ENCODE assay signal across 8 mouse cellular contexts in the genomic region with DNA sequence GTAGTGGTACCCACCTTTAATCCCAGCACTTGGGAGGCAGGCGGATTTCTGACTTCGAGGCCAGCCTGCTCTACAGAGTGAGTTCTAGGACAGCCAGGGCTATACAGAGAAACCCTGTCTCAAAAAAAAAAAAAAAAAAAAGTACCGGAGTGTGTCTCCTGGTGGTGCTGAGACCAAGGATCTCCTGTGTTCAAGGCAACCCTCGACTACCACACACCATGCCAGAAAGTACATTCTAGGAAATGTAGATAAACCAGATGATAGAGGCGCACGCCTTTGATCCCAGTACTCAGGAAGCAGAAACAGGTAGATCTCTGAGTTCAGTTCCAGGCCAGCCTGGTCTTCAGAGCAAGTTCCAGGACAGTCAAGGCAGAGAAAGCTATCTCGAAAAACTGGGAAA. TPM values are rescaled to one million over a fixed set of nuclear protein-coding genes. Genes with fewer than 3 reads are reported as not detected.
DNase-seq lines count a peak whose midpoint lies in the region; ATAC-seq lines count a peak whose summit lies in the region.

No protein-coding gene starts in this region.

- DNase-seq in lung, adult 18-20 months = no peak
- DNase-seq in embryonic facial prominence, embryonic 14.5 days (ENCODE audit: low spot score) = no peak
- no peak for DNase-seq in limb, embryonic 10.5 days (ENCODE audit: low spot score)
- DNase-seq in left cerebral cortex, adult 11 months (ENCODE audit: low spot score) = no peak
- no peak for DNase-seq in cerebellum, postnatal 10 days
- no peak for DNase-seq in Muller cell, postnatal 12 days (ENCODE audit: inconsistent ontology term)

- peak overlapping the region; percentile 53 for H3K4me2 ChIP-seq in lung, embryonic 15.5 days
- peak overlapping the region; percentile 80 for H3K4me2 ChIP-seq in embryonic facial prominence, embryonic 14.5 days (ENCODE audit: low read depth, low read length)
- peak overlapping the region; percentile 71 for H3K4me2 ChIP-seq in neural tube, embryonic 15.5 days

- no peaks in the 10 kb centered on the region for H3K9me3 ChIP-seq in lung, embryonic 15.5 days
- H3K9me3 ChIP-seq in embryonic facial prominence, embryonic 14.5 days (ENCODE audit: control insufficient read depth, low read length) = no peaks in the 10 kb centered on the region
- no peaks in the 10 kb centered on the region for H3K9me3 ChIP-seq in limb, embryonic 10.5 days (replicated peaks)
- H3K9me3 ChIP-seq in neural tube, embryonic 15.5 days (replicated peaks) = no peaks in the 10 kb centered on the region

- peak overlapping the region; percentile 87 for H3K27ac ChIP-seq in lung, embryonic 15.5 days
- H3K27ac ChIP-seq in embryonic facial prominence, embryonic 14.5 days (replicated peaks; ENCODE audit: low read depth, low read length) = 0 out of 2 replicates have a peak overlapping the region, but pooled peaks have one; percentile 97
- H3K27ac ChIP-seq in limb, embryonic 10.5 days = peak overlapping the region; percentile 98
- peak overlapping the region; percentile 95 for H3K27ac ChIP-seq in neural tube, embryonic 15.5 days (replicated peaks)

- peak overlapping the region; percentile 95 for H3K4me3 ChIP-seq in lung, embryonic 15.5 days
- H3K4me3 ChIP-seq in embryonic facial prominence, embryonic 14.5 days (ENCODE audit: low read depth, low read length) = peak overlapping the region; percentile 97
- H3K4me3 ChIP-seq in limb, embryonic 10.5 days = peak overlapping the region; percentile 95
- peak overlapping the region; percentile 94 for H3K4me3 ChIP-seq in neural tube, embryonic 15.5 days (replicated peaks)

- ATAC-seq in lung, embryonic 15.5 days (ENCODE audit: borderline replicate concordance, extremely low read depth, low FRiP score, low TSS enrichment) = no peak
- no peak for ATAC-seq in embryonic facial prominence, embryonic 14.5 days (ENCODE audit: low read depth)
- ATAC-seq in neural tube, embryonic 15.5 days (ENCODE audit: low FRiP score) = 0 out of 2 replicates have a peak, but pooled peaks have one; percentile 6

- H3K9ac ChIP-seq in lung, embryonic 15.5 days = peak overlapping the region; percentile 62
- H3K9ac ChIP-seq in embryonic facial prominence, embryonic 14.5 days (ENCODE audit: low read depth, low read length) = peak overlapping the region; percentile 99
- H3K9ac ChIP-seq in neural tube, embryonic 15.5 days (replicated peaks) = peak overlapping the region; percentile 98

- no peaks in the 10 kb centered on the region for H3K27me3 ChIP-seq in lung, embryonic 15.5 days
- H3K27me3 ChIP-seq in embryonic facial prominence, embryonic 14.5 days (replicated peaks; ENCODE audit: control insufficient read depth, insufficient read depth, low read length) = no peaks in the 10 kb centered on the region
- no peaks in the 10 kb centered on the region for H3K27me3 ChIP-seq in limb, embryonic 10.5 days (ENCODE audit: low read depth, poor library complexity, severe bottlenecking)
- no peaks in the 10 kb centered on the region for H3K27me3 ChIP-seq in neural tube, embryonic 15.5 days (replicated peaks)

- peaks cover 18% of the 10 kb centered on the region for H3K36me3 ChIP-seq in lung, embryonic 15.5 days
- H3K36me3 ChIP-seq in embryonic facial prominence, embryonic 14.5 days (ENCODE audit: control insufficient read depth, insufficient read depth, low read length) = peaks cover 27% of the 10 kb centered on the region
- H3K36me3 ChIP-seq in limb, embryonic 10.5 days = peaks cover 26% of the 10 kb centered on the region
- peaks cover 9% of the 10 kb centered on the region for H3K36me3 ChIP-seq in neural tube, embryonic 15.5 days

- WGBS in lung, embryonic 15.5 days = 45% methylated on average over 7 of the region's 7 CpGs
- WGBS in embryonic facial prominence, embryonic 14.5 days = 51% methylated on average over 7 of the region's 7 CpGs
- 59% methylated on average over 7 of the region's 7 CpGs for WGBS in limb, embryonic 10.5 days
- 53% methylated on average over 7 of the region's 7 CpGs for WGBS in neural tube, embryonic 15.5 days

- peaks cover 21% of the 10 kb centered on the region for H3K4me1 ChIP-seq in lung, embryonic 15.5 days
- peaks cover 10% of the 10 kb centered on the region for H3K4me1 ChIP-seq in embryonic facial prominence, embryonic 14.5 days (ENCODE audit: control insufficient read depth, insufficient read depth, low read length)
- H3K4me1 ChIP-seq in limb, embryonic 10.5 days = peaks cover 18% of the 10 kb centered on the region
- H3K4me1 ChIP-seq in neural tube, embryonic 15.5 days = peaks cover 34% of the 10 kb centered on the region

RNA-seq across cellular contexts. Expression of a gene that starts 0.9 kb away (rescaled TPM):
- 251 and 257 TPM in 2 replicates for polyA plus RNA-seq in lung, embryonic 15.5 days (2015; fragmentation: Nextera tagmentation; extraction: Ambion mirVana)
- polyA plus RNA-seq in embryonic facial prominence, embryonic 14.5 days (2014; fragmentation: Nextera tagmentation; extraction: Ambion mirVana) = 177 and 190 TPM in 2 replicates
- 276 and 280 TPM in 2 replicates for polyA plus RNA-seq in limb, embryonic 10.5 days (2016; fragmentation: Nextera tagmentation; extraction: Ambion mirVana)
- 194 and 208 TPM in 2 replicates for polyA plus RNA-seq in neural tube, embryonic 15.5 days (2015; fragmentation: Nextera tagmentation; extraction: Ambion mirVana)

RNA-seq across cellular contexts. Expression of a gene that starts 21.5 kb away (rescaled TPM):
- polyA plus RNA-seq in lung, embryonic 15.5 days (2015; fragmentation: Nextera tagmentation; extraction: Ambion mirVana) = 48.9 and 52.7 TPM in 2 replicates
- polyA plus RNA-seq in embryonic facial prominence, embryonic 14.5 days (2014; fragmentation: Nextera tagmentation; extraction: Ambion mirVana) = 35.3 and 41.0 TPM in 2 replicates
- polyA plus RNA-seq in limb, embryonic 10.5 days (2016; fragmentation: Nextera tagmentation; extraction: Ambion mirVana) = 80.2 and 81.7 TPM in 2 replicates
- 39.5 and 49.2 TPM in 2 replicates for polyA plus RNA-seq in neural tube, embryonic 15.5 days (2015; fragmentation: Nextera tagmentation; extraction: Ambion mirVana)
